Mouse (Mus musculus) small intestine, adult 2 months (tissue): ENCODE results near the gene Dock1.

Source experiments
- CTCF ChIP-seq: fragments of 200-500 bp; IDR thresholded peaks from 2 replicates; pipeline ENCODE4 v1.5.1; 2012; ENCODE audit warnings: low read depth, mild to moderate bottlenecking, control low read depth, inconsistent platforms, low read length, moderate library complexity, mixed read lengths; ENCODE audit not compliant: insufficient replicate concordance, insufficient read length; ENCODE audit errors: extremely low read depth
- POLR2A ChIP-seq: fragments of 200-500 bp; IDR thresholded peaks from 2 replicates; pipeline ENCODE4 v1.6.1; 2012; ENCODE audit warnings: low read depth, mild to moderate bottlenecking, control low read depth, inconsistent platforms, low read length, moderate library complexity

DNA sequence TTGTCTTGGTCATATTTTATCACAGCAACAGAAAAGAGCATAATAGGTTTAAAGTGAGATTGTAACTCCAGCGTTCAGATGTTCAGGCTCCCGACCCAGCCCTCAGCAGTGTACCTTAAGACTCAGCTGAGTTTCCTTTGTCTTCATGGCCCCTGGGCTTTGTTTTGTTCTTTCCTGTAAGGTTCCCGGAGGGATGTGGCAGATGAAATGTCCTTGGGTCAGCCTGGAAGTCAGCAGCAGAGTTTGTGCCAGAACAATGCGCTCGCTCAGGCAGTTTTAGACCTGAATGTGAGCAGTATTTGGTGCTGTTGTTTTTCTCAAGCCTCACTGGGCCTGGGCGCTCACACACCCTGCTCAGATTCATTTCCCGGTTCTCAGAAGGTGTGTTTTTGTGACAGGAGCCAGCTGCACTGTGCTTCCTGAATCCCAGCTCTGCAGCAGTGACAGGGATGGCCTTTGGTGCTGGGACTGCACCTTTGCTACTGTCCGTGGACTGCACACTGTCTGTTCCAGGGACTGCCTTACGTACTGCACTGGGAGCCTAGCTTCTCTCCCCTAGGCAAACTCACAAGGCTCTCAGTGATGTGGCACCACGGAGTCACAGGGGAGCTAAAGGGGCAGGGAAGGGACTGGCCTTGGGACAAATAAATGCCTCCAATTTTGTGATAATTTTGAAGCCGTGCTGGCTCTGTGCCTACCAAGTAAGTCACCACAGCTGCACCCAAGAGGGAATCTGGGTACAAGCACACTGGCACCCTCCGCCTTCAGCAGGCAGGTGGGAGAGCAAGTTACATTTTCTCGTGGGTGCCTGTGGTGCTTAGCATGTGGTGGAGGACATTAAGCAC, 9.1 kb downstream of the Dock1 start:
- TF ChIP-seq CTCF (no peak), POLR2A (no peak)
